Mouse (Mus musculus) kidney, adult 2 months (tissue): Measurements from ENCODE around the gene Apoa1.

ENCODE experiments used
- CTCF ChIP-seq: fragments of 200-500 bp; conservative IDR thresholded peaks from 2 replicates; pipeline ENCODE4 v1.5.1; 2011; ENCODE audit warnings: low read depth, mild to moderate bottlenecking, control low read depth, low read length, moderate library complexity, mixed read lengths; ENCODE audit not compliant: insufficient read depth, insufficient read length
- POLR2A ChIP-seq: fragments of 200-500 bp; IDR thresholded peaks from one replicate; pipeline ENCODE4 v1.6.1; 2011; ENCODE audit warnings: low read depth, low read length, control low read depth

DNA sequence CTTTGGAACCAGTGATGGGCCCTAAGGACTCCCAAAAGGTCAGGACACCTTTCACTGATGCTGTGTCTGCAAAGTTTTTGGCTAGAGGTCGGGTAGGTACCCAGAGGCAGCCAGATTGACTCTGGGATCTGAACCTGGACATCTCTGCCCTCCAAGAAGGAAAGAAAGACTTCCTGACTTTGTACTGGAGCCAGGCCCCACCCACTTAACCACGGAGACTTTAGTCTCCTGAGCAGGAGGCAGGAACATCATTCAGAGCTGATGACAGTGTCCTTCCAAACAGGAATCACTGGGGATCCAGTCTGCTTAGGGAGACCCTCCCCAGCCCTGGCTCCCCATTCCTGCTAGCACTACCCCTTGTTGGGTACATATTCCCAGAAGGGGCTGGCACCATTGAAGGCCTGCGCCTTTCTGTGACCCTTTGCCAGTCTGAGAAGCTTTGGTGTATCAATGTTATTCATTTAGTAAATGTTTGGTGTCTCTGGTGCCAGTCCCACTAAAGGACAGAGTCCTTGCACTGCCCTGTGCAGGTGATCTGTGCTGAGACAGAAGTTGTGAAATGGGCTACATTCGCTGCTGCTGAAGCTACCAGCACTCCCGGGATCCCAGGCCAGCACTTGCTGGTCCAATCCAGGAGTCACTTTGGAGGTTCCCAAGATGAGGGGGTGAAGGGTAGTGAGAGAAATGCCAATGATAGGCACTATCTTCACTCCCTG lies 3.3 kb upstream of the Apoa1 start:
- no peak for TF ChIP-seq CTCF
- no peak for TF ChIP-seq POLR2A
